Mouse (Mus musculus): ENCODE measurements around the gene Tlr4. TPM values are rescaled to one million over a fixed set of nuclear protein-coding genes. Genes with fewer than 3 reads are reported as not detected.

Tlr4 gene
- 0.70 and 0.98 TPM in 2 replicates for polyA plus RNA-seq (2012; rRNA removed)

DNA sequence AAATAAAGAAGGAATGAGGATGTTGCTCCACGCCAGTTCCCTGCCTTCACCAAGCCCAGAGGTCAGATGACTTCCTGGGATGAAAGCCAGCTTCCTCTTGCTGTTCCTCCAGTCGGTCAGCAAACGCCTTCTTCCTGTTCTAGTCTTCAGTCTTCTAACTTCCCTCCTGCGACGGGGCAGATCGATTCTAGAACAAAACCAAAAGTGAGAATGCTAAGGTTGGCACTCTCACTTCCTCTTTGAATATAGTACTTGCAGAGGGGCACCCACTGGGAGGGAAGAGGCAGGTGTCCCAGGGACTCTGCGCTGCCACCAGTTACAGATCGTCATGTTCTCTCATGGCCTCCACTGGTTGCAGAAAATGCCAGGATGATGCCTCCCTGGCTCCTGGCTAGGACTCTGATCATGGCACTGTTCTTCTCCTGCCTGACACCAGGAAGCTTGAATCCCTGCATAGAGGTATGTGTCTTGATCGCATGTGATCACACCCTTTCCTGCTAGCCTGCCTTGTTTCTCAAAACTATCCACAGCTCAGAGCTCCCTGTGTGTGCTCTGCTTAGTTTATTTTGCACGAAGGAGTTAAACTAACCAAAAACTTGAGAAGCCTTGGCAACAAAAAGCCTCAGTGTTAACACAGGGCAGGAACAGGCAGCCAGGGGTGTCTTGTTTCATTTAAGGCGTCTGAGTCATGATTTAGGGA lies at the start of gene Tlr4:
TSS of gene Tlr4 (plus strand) at position 122 of the 700 bp plus-strand sequence.

